Mouse (Mus musculus) midbrain, embryonic 16.5 days (tissue): ENCODE measurements around the gene Fam122a. TPM values are rescaled to one million over a fixed set of nuclear protein-coding genes. Genes with fewer than 3 reads are reported as not detected.

Experiments used
- ATAC-seq: fragments of 200-750 bp; cut with Nextera tagmentation; 2 replicates; pipeline ENCODE4 v1.8.0; 2017; ENCODE audit warnings: moderate TSS enrichment
- H3K27ac ChIP-seq: fragments of 300-500 bp; sonication (generic); 2 replicates; pipeline ENCODE4 v1.5.1; 2014; ENCODE audit warnings: mild to moderate bottlenecking, low read length, mixed read lengths
- H3K27me3 ChIP-seq: fragments of 300-500 bp; sonication (generic); 2 replicates; pipeline ENCODE4 v1.6.1; 2014; ENCODE audit warnings: low read depth, low read length, mixed read lengths; ENCODE audit not compliant: control insufficient read depth, insufficient read depth
- H3K36me3 ChIP-seq: fragments of 300-500 bp; sonication (generic); 2 replicates; pipeline ENCODE4 v1.6.1; 2014; ENCODE audit warnings: mild to moderate bottlenecking, low read length, moderate library complexity, mixed read lengths; ENCODE audit not compliant: control insufficient read depth, insufficient read depth
- H3K4me1 ChIP-seq: fragments of 300-500 bp; sonication (generic); 2 replicates; pipeline ENCODE4 v1.6.1; 2014; ENCODE audit warnings: mild to moderate bottlenecking, low read length, mixed read lengths; ENCODE audit not compliant: control insufficient read depth, insufficient read depth
- H3K4me2 ChIP-seq: fragments of 300-500 bp; sonication (generic); 2 replicates; pipeline ENCODE4 v1.6.1; 2014; ENCODE audit warnings: mild to moderate bottlenecking, low read length, mixed read lengths
- H3K4me3 ChIP-seq: fragments of 300-500 bp; sonication (generic); 2 replicates; pipeline ENCODE4 v1.5.1; 2014; ENCODE audit warnings: low read depth, mild to moderate bottlenecking, low read length, moderate library complexity, mixed read lengths
- H3K9ac ChIP-seq: fragments of 300-500 bp; sonication (generic); 2 replicates; pipeline ENCODE4 v1.6.1; 2014; ENCODE audit warnings: low read depth, low read length, mixed read lengths
- H3K9me3 ChIP-seq: fragments of 300-500 bp; sonication (generic); replicated peaks from 2 replicates; pipeline ENCODE4 v1.6.1; 2014; ENCODE audit warnings: mild to moderate bottlenecking, low read length, mixed read lengths; ENCODE audit not compliant: control insufficient read depth, poor library complexity, severe bottlenecking
- WGBS: fragments of 180-500 bp; shearing (Covaris S2); extraction: QIAGEN DNeasy Blood & Tissue Kit; methylation state at CpG from one replicate; pipeline ENCODE4 v1.1.7; 2014; 5-methylcytosine and 5-hydroxymethylcytosine counted together
- polyA plus RNA-seq: library from polyadenylated mRNA; unstranded; fragments of >200 nt; fragmentation: Nextera tagmentation; extraction: Ambion mirVana; gene quantifications from 2 replicates; pipeline ENCODE4 v1.2.1, GENCODE M21; 2015

Fam122a gene
- polyA plus RNA-seq, 1 experiment from 2014 or later = 52.7 TPM

GRCm38 (mm10) chr19:24514661-24515642 lies 37.8 kb upstream of the Fam122a start:
- whole genome bisulfite sequencing = 92% methylated on average over 15 of the region's 15 CpGs
- Histone ChIP-seq H3K27me3 (no peaks in the 10 kb centered on the region), H3K27ac (no peak overlapping the region), H3K9me3 (no peaks in the 10 kb centered on the region), H3K4me3 (no peak overlapping the region), H3K4me2 (no peak overlapping the region), H3K4me1 (no peaks in the 10 kb centered on the region), H3K36me3 (no peaks in the 10 kb centered on the region), H3K9ac (no peak overlapping the region)
- ATAC-seq = no peak

DNA sequence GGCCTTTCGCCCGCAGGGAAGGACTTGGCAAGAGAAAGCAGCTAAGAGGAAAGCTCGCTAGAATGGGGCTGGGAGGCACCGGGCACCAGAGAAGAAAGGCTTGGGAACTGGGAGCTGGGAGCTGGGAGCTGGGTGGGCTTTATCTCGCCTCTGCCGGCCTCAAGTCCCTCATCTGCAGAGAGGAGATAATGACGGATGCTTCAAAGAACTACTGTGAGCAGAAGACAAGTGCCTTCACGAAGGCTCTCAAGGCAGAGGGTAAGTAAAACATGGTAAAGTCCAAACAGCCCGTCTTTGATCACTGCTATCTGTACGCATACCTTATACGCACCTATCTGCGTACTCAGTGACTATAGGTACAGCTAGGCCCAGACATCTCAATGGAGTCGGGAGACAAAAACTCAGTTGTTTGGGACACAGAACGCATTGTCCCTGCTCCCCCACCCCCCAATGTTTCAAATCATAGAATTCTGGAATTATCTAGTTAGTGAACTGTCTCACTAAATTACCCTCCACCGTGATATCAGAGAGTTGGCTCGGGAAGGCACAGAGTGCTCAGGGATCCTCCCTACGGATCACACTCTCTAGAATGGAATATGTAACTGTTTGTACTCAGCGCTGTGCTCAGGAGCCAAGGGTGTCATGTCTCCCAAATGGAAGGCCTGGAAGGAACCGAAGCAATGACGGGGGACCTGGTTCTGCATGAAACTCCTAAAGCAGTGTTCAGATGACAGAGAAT lies 36.1 kb upstream of the Fam122a start:
- no peak overlapping the region for H3K4me3 ChIP-seq
- H3K36me3 ChIP-seq = no peaks in the 10 kb centered on the region
- H3K9ac ChIP-seq = no peak overlapping the region
- no peak overlapping the region for H3K27ac ChIP-seq
- ATAC-seq = no peak
- 87% methylated on average over 20 of the region's 20 CpGs for WGBS
- no peaks in the 10 kb centered on the region for H3K9me3 ChIP-seq
- no peaks in the 10 kb centered on the region for H3K27me3 ChIP-seq
- no peak overlapping the region for H3K4me2 ChIP-seq
- H3K4me1 ChIP-seq = peaks cover 5% of the 10 kb centered on the region; the same call in 1 of the 2 replicates

- no peaks in the 10 kb centered on the region for H3K9me3 ChIP-seq
- no peaks in the 10 kb centered on the region for H3K36me3 ChIP-seq
- H3K4me1 ChIP-seq = peaks cover 10% of the 10 kb centered on the region
- no peak overlapping the region for H3K27ac ChIP-seq
- H3K4me3 ChIP-seq = no peak overlapping the region
- H3K27me3 ChIP-seq = no peaks in the 10 kb centered on the region
- WGBS = 93% methylated on average over 7 of the region's 7 CpGs
- H3K9ac ChIP-seq = no peak overlapping the region
- ATAC-seq = no peak
- no peak overlapping the region for H3K4me2 ChIP-seq
Observed at GRCm38 (mm10) chr19:24511939-24512338, 34.8 kb upstream of the Fam122a start.

GRCm38 (mm10) chr19:24509391-24509790 lies 32.2 kb upstream of the Fam122a start:
- Histone ChIP-seq H3K4me2 (no peak overlapping the region), H3K27ac (no peak overlapping the region), H3K4me3 (no peak overlapping the region), H3K36me3 (no peaks in the 10 kb centered on the region), H3K4me1 (peaks cover 10% of the 10 kb centered on the region), H3K9ac (no peak overlapping the region), H3K9me3 (no peaks in the 10 kb centered on the region), H3K27me3 (no peaks in the 10 kb centered on the region)
- 80% methylated on average over 6 of the region's 6 CpGs for WGBS
- no peak for ATAC-seq

GRCm38 (mm10) chr19:24508087-24508767 lies 31.1 kb upstream of the Fam122a start:
- Histone ChIP-seq H3K27me3 (no peaks in the 10 kb centered on the region), H3K9ac (no peak overlapping the region), H3K27ac (0 out of 2 replicates have a peak overlapping the region, but pooled peaks have one; percentile 17), H3K9me3 (no peaks in the 10 kb centered on the region), H3K4me2 (no peak overlapping the region), H3K4me3 (no peak overlapping the region), H3K36me3 (no peaks in the 10 kb centered on the region), H3K4me1 (peaks cover 10% of the 10 kb centered on the region)
- ATAC-seq = no peak
- 16% methylated on average over 13 of the region's 13 CpGs for WGBS

DNA sequence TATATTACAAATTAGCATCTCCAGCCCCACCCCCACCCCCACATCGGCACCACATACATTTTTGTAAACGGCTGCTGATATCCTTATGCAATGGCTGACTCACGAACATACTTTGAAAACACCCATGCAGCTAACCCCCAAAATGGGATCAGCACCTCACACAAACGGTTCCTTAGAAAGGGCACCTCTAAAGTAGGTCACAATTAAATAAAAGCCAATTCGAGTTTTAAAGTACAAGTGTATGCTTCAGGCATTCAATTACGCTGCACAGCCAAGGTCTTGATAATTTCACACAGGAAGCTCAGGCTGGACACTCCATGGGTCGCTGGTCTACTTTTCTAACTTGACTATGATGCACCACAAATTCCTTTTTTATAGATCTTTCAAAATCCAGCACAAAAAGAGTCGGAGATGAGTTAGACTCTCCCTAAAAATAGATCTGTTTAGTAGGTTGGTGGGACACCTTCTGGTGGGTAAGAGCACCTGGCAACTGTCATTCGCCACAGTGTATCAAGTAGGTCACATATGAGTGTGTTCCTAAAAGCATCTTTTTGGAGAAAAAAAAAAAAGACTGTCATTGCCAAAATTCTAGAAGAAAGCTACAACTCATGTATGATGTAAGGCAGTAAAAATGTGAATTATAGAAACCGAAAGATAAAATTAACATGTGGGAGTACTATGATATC lies 25.7 kb upstream of the Fam122a start:
- 83% methylated on average over 10 of the region's 10 CpGs for WGBS
- Histone ChIP-seq H3K9ac (no peak overlapping the region), H3K4me2 (no peak overlapping the region), H3K4me3 (no peak overlapping the region), H3K27me3 (no peaks in the 10 kb centered on the region), H3K36me3 (no peaks in the 10 kb centered on the region), H3K4me1 (peaks cover 2% of the 10 kb centered on the region), H3K9me3 (no peaks in the 10 kb centered on the region), H3K27ac (no peak overlapping the region)
- no peak for ATAC-seq

- no peak overlapping the region for H3K9ac ChIP-seq
- H3K4me1 ChIP-seq = no peaks in the 10 kb centered on the region
- H3K27ac ChIP-seq = no peak overlapping the region
- no peak for ATAC-seq
- no peaks in the 10 kb centered on the region for H3K27me3 ChIP-seq
- no peaks in the 10 kb centered on the region for H3K9me3 ChIP-seq
- H3K36me3 ChIP-seq = no peaks in the 10 kb centered on the region
- no peak overlapping the region for H3K4me3 ChIP-seq
- no peak overlapping the region for H3K4me2 ChIP-seq
Observed at GRCm38 (mm10) chr19:24501525-24501924, 24.4 kb upstream of the Fam122a start.

- no peaks in the 10 kb centered on the region for H3K9me3 ChIP-seq
- no peaks in the 10 kb centered on the region for H3K36me3 ChIP-seq
- no peak overlapping the region for H3K4me3 ChIP-seq
- no peaks in the 10 kb centered on the region for H3K4me1 ChIP-seq
- no peak overlapping the region for H3K9ac ChIP-seq
- no peaks in the 10 kb centered on the region for H3K27me3 ChIP-seq
- no peak for ATAC-seq
- 79% methylated on average over 5 of the region's 5 CpGs for WGBS
- no peak overlapping the region for H3K27ac ChIP-seq
- no peak overlapping the region for H3K4me2 ChIP-seq
Observed at GRCm38 (mm10) chr19:24500431-24500830, 23.3 kb upstream of the Fam122a start.
